In genomic region chr17:31529314-31529713, GRCm38 (mm10) we compare ENCODE assay signal across 8 mouse cellular contexts. TPM values are rescaled to one million over a fixed set of nuclear protein-coding genes. Genes with fewer than 3 reads are reported as not detected.
A peak's percentile ranks its signal among the peaks of the same experiment; 100 is the strongest.
DNase-seq lines count a peak whose midpoint lies in the region; ATAC-seq lines count a peak whose summit lies in the region.

No protein-coding gene starts in this region.

- H3K27ac ChIP-seq in hindbrain, embryonic 10.5 days: no peak overlapping the region
- H3K27ac ChIP-seq in hindbrain, embryonic 12.5 days: no peak overlapping the region
- no peak overlapping the region for H3K27ac ChIP-seq in midbrain, embryonic 13.5 days

- no peak for ATAC-seq in hindbrain, embryonic 12.5 days (ENCODE audit: low FRiP score)
- ATAC-seq in midbrain, embryonic 13.5 days: no peak

- WGBS in hindbrain, embryonic 10.5 days: 25% methylated on average over 15 of the region's 15 CpGs
- 25% methylated on average over 15 of the region's 15 CpGs for WGBS in hindbrain, embryonic 12.5 days
- WGBS in midbrain, embryonic 13.5 days: 24% methylated on average over 15 of the region's 15 CpGs

- H3K36me3 ChIP-seq in hindbrain, embryonic 10.5 days: peaks cover 64% of the 10 kb centered on the region
- peaks cover 41% of the 10 kb centered on the region for H3K36me3 ChIP-seq in hindbrain, embryonic 12.5 days
- H3K36me3 ChIP-seq in midbrain, embryonic 13.5 days: peaks cover 51% of the 10 kb centered on the region

- peak; percentile 42 for DNase-seq in hindbrain, embryonic 10.5 days (ENCODE audit: low spot score)
- peak; percentile 70 for DNase-seq in CD4-positive, CD25-positive, alpha-beta regulatory T cell, adult 2 months (ENCODE audit: low read depth, low spot score)
- peak; percentile 65 for DNase-seq in embryo, embryonic 10.5 days (ENCODE audit: low spot score)
- peak; percentile 49 to 70 for DNase-seq in kidney, adult 8-10 months
- no peak for DNase-seq in gastrocnemius, postnatal 10 days
- no peak for DNase-seq in layer of hippocampus, adult 18-20 months (ENCODE audit: low spot score in 2 of 2)

- no peaks in the 10 kb centered on the region for H3K9me3 ChIP-seq in hindbrain, embryonic 10.5 days
- no peaks in the 10 kb centered on the region for H3K9me3 ChIP-seq in hindbrain, embryonic 12.5 days (replicated peaks)
- H3K9me3 ChIP-seq in midbrain, embryonic 13.5 days: no peaks in the 10 kb centered on the region

- H3K9ac ChIP-seq in hindbrain, embryonic 12.5 days: no peak overlapping the region
- no peak overlapping the region for H3K9ac ChIP-seq in midbrain, embryonic 13.5 days (replicated peaks)

- H3K4me2 ChIP-seq in hindbrain, embryonic 12.5 days (replicated peaks): no peak overlapping the region
- peak overlapping the region; percentile 23; the same call in 1 of the 2 replicates for H3K4me2 ChIP-seq in midbrain, embryonic 13.5 days (replicated peaks)

- no peak overlapping the region for H3K4me3 ChIP-seq in hindbrain, embryonic 10.5 days
- H3K4me3 ChIP-seq in hindbrain, embryonic 12.5 days: no peak overlapping the region
- H3K4me3 ChIP-seq in midbrain, embryonic 13.5 days (replicated peaks): no peak overlapping the region

- no peaks in the 10 kb centered on the region for H3K4me1 ChIP-seq in hindbrain, embryonic 10.5 days (replicated peaks)
- H3K4me1 ChIP-seq in hindbrain, embryonic 12.5 days: 0 out of 2 replicates have a peak, but pooled peaks cover 3% of the 10 kb centered on the region
- 0 out of 2 replicates have a peak, but pooled peaks cover 5% of the 10 kb centered on the region for H3K4me1 ChIP-seq in midbrain, embryonic 13.5 days (replicated peaks)

- H3K27me3 ChIP-seq in hindbrain, embryonic 10.5 days (ENCODE audit: insufficient read depth, poor library complexity, severe bottlenecking): no peaks in the 10 kb centered on the region
- H3K27me3 ChIP-seq in hindbrain, embryonic 12.5 days: no peaks in the 10 kb centered on the region
- no peaks in the 10 kb centered on the region for H3K27me3 ChIP-seq in midbrain, embryonic 13.5 days

RNA-seq across cellular contexts. Expression of gene Ndufv3, which starts 9.4 kb away (rescaled TPM):
- polyA plus RNA-seq in hindbrain, embryonic 10.5 days (2016; fragmentation: Nextera tagmentation; extraction: Ambion mirVana): 261 and 297 TPM in 2 replicates
- polyA plus RNA-seq in hindbrain, embryonic 12.5 days (2016; fragmentation: Nextera tagmentation; extraction: Ambion mirVana): 230 and 273 TPM in 2 replicates
- polyA plus RNA-seq in midbrain, embryonic 13.5 days (2015; fragmentation: Nextera tagmentation; extraction: Ambion mirVana): 364 and 385 TPM in 2 replicates
- 100 to 1,000 TPM; 426 to 454 TPM for total RNA-seq in gastrocnemius, postnatal 10 days (2021)
- total RNA-seq in layer of hippocampus, adult 18-20 months (2021): 100 to 1,000 TPM; 245 to 254 TPM

RNA-seq across cellular contexts. Expression of gene Wdr4, which starts 9.5 kb away (rescaled TPM):
- polyA plus RNA-seq in hindbrain, embryonic 10.5 days (2016; fragmentation: Nextera tagmentation; extraction: Ambion mirVana): 60.8 and 68.0 TPM in 2 replicates
- polyA plus RNA-seq in hindbrain, embryonic 12.5 days (2016; fragmentation: Nextera tagmentation; extraction: Ambion mirVana): 36.2 and 39.0 TPM in 2 replicates
- 39.6 and 43.1 TPM in 2 replicates for polyA plus RNA-seq in midbrain, embryonic 13.5 days (2015; fragmentation: Nextera tagmentation; extraction: Ambion mirVana)
- 10 to 100 TPM in 1 of 2 experiments, 1 to 10 TPM in 1; 8.9 to 11.0 TPM for total RNA-seq in gastrocnemius, postnatal 10 days (2021)
- 10 to 100 TPM; 22.1 to 25.0 TPM for total RNA-seq in layer of hippocampus, adult 18-20 months (2021)

RNA-seq across cellular contexts. Expression of gene Pknox1, which starts 35.2 kb away (rescaled TPM):
- polyA plus RNA-seq in hindbrain, embryonic 10.5 days (2016; fragmentation: Nextera tagmentation; extraction: Ambion mirVana): 21.1 and 24.8 TPM in 2 replicates
- 39.8 and 40.2 TPM in 2 replicates for polyA plus RNA-seq in hindbrain, embryonic 12.5 days (2016; fragmentation: Nextera tagmentation; extraction: Ambion mirVana)
- polyA plus RNA-seq in midbrain, embryonic 13.5 days (2015; fragmentation: Nextera tagmentation; extraction: Ambion mirVana): 23.8 and 24.6 TPM in 2 replicates
- total RNA-seq in gastrocnemius, postnatal 10 days (2021): 10 to 100 TPM; 11.1 to 16.8 TPM
- total RNA-seq in layer of hippocampus, adult 18-20 months (2021): 10 to 100 TPM; 10.3 to 15.0 TPM

Comparison
In these comparisons a context has a peak if more than half of its experiments do, and no peak if none do; other contexts are left out.
1. DNase-seq: peak in hindbrain, embryonic 10.5 days (single experiment), CD4-positive, CD25-positive, alpha-beta regulatory T cell, adult 2 months (single experiment), embryo, embryonic 10.5 days (single experiment) and kidney, adult 8-10 months (2 of 2); none in gastrocnemius, postnatal 10 days (single experiment) and layer of hippocampus, adult 18-20 months (0 of 2).